8 mouse cellular contexts compared by ENCODE assay signal in the genomic region with DNA sequence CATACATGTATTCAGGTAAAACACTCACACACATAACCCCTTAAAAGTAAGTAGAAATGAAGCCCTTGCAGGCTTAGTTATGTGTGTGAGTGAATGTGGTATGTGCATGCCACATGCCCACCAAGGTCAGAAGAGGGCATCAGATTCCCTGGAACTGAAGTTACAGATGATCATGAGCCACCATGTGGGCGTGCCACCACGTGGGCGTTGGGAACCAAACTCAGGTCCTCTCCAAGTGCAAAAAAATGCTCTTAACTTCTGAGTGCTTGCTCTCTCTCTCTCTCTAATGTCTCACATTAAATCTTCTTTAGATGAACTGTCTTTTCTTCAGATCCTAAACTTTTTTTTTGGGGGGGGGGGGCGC. TPM values are rescaled to one million over a fixed set of nuclear protein-coding genes. Genes with fewer than 3 reads are reported as not detected.
A peak's percentile ranks its signal among the peaks of the same experiment; 100 is the strongest.
DNase-seq lines count a peak whose midpoint lies in the region; ATAC-seq and TF ChIP-seq lines count a peak whose summit lies in the region.

A gene (minus strand): TSS at position 139 of the 364 bp plus-strand sequence.

- H3K9ac ChIP-seq in forebrain, embryonic 12.5 days, result peak within 1 kb of the TSS; percentile 80

- intact Hi-C loops in left cerebral cortex, postnatal 14 days (cut with DNase I), result loop anchor here (5.0 kb wide), 1 partner anchor 74 kb away; a partner anchor contains a TSS

- ATAC-seq in activated CD4-positive, CD25-positive, alpha-beta regulatory T cell, adult 4 months, result peak; percentile 2
- no peak for ATAC-seq in forebrain, embryonic 12.5 days (ENCODE audit: low FRiP score)

- no peak for TF ChIP-seq POLR2A in cerebellum, adult 2 months (IDR thresholded peaks at IDR 0.05; ENCODE audit: borderline replicate concordance, insufficient read depth, low read length)

- peak within 1 kb of the TSS; percentile 72 for H3K27ac ChIP-seq in cerebellum, adult 2 months (ENCODE audit: insufficient read depth, low read length)
- H3K27ac ChIP-seq in forebrain, embryonic 12.5 days, result peak within 1 kb of the TSS; percentile 79
- peak within 1 kb of the TSS; percentile 95 for H3K27ac ChIP-seq in hindbrain, embryonic 10.5 days
- H3K27ac ChIP-seq in midbrain, embryonic 10.5 days (replicated peaks), result peak within 1 kb of the TSS; percentile 92

- TF ChIP-seq CTCF in cerebellum, adult 2 months (IDR thresholded peaks at IDR 0.05; ENCODE audit: borderline replicate concordance, insufficient read depth, low read depth, low read length), result peak; percentile 6; the same call in 1 of the 2 replicates

- no peaks in the 10 kb centered on the region for H3K27me3 ChIP-seq in cerebellum, adult 2 months (ENCODE audit: control insufficient read depth, insufficient read depth, low read length)
- no peaks in the 10 kb centered on the region for H3K27me3 ChIP-seq in forebrain, embryonic 12.5 days
- H3K27me3 ChIP-seq in hindbrain, embryonic 10.5 days (ENCODE audit: insufficient read depth, poor library complexity, severe bottlenecking), result no peaks in the 10 kb centered on the region
- H3K27me3 ChIP-seq in midbrain, embryonic 10.5 days (ENCODE audit: low read depth, poor library complexity, severe bottlenecking), result no peaks in the 10 kb centered on the region

- H3K36me3 ChIP-seq in forebrain, embryonic 12.5 days (replicated peaks), result no peaks in the 10 kb centered on the region
- peaks cover 16% of the 10 kb centered on the region for H3K36me3 ChIP-seq in hindbrain, embryonic 10.5 days
- peaks cover 4% of the 10 kb centered on the region for H3K36me3 ChIP-seq in midbrain, embryonic 10.5 days

- WGBS in cerebellum, adult 2 months, result 10% methylated on average over 4 of the region's 4 CpGs
- WGBS in forebrain, embryonic 12.5 days, result 44% methylated on average over 4 of the region's 4 CpGs
- 48% methylated on average over 4 of the region's 4 CpGs for WGBS in hindbrain, embryonic 10.5 days
- 48% methylated on average over 4 of the region's 4 CpGs for WGBS in midbrain, embryonic 10.5 days

- H3K4me3 ChIP-seq in cerebellum, adult 2 months (replicated peaks; ENCODE audit: insufficient read depth, low read depth, low read length), result peak within 1 kb of the TSS; percentile 97
- peak within 1 kb of the TSS; percentile 71 for H3K4me3 ChIP-seq in forebrain, embryonic 12.5 days (replicated peaks)
- peak within 1 kb of the TSS; percentile 86 for H3K4me3 ChIP-seq in hindbrain, embryonic 10.5 days
- peak within 1 kb of the TSS; percentile 86 for H3K4me3 ChIP-seq in midbrain, embryonic 10.5 days

- no peak for DNase-seq in cerebellum, adult 2 months
- no peak for DNase-seq in cerebellum, adult 18-20 months
- no peak for DNase-seq in hindbrain, embryonic 10.5 days (ENCODE audit: low spot score)
- no peak for DNase-seq in left cerebral cortex, postnatal 14 days (ENCODE audit: low spot score in 2 of 2)
- no peak for DNase-seq in midbrain, embryonic 10.5 days (ENCODE audit: low spot score)
- DNase-seq in natural killer cell, adult 2 months (ENCODE audit: low spot score in 2 of 2), result no peak

- peaks cover 2% of the 10 kb centered on the region; the same call in 1 of the 2 replicates for H3K4me1 ChIP-seq in cerebellum, adult 2 months (ENCODE audit: control insufficient read depth, insufficient read depth, low read length)
- H3K4me1 ChIP-seq in forebrain, embryonic 12.5 days, result peaks cover 22% of the 10 kb centered on the region
- H3K4me1 ChIP-seq in hindbrain, embryonic 10.5 days (replicated peaks), result peaks cover 30% of the 10 kb centered on the region
- H3K4me1 ChIP-seq in midbrain, embryonic 10.5 days, result peaks cover 25% of the 10 kb centered on the region

- peak within 1 kb of the TSS; percentile 99 for H3K4me2 ChIP-seq in forebrain, embryonic 12.5 days

- H3K9me3 ChIP-seq in forebrain, embryonic 12.5 days, result no peaks in the 10 kb centered on the region
- no peaks in the 10 kb centered on the region for H3K9me3 ChIP-seq in hindbrain, embryonic 10.5 days
- no peaks in the 10 kb centered on the region for H3K9me3 ChIP-seq in midbrain, embryonic 10.5 days (replicated peaks)

RNA-seq across cellular contexts. Expression of the gene that starts here (rescaled TPM):
- 84.3 and 89.4 TPM in 2 replicates for polyA plus RNA-seq in cerebellum, adult 2 months (2012; rRNA removed)
- 100 to 1,000 TPM; 368 to 402 TPM for polyA plus RNA-seq in activated CD4-positive, CD25-positive, alpha-beta regulatory T cell, adult 4 months (2017; shearing (Covaris generic))
- polyA plus RNA-seq in forebrain, embryonic 12.5 days (2016; fragmentation: Nextera tagmentation; extraction: Ambion mirVana), result 18.9 and 22.8 TPM in 2 replicates
- polyA plus RNA-seq in hindbrain, embryonic 10.5 days (2016; fragmentation: Nextera tagmentation; extraction: Ambion mirVana), result 32.7 and 33.6 TPM in 2 replicates
- total RNA-seq in left cerebral cortex, postnatal 14 days (2021), result 10 to 100 TPM; 80.7 TPM
- polyA plus RNA-seq in midbrain, embryonic 10.5 days (2016; fragmentation: Nextera tagmentation; extraction: Ambion mirVana), result 29.1 TPM in 2 replicates
